Mouse (Mus musculus): ENCODE measurements around the gene Nps. TPM values are rescaled to one million over a fixed set of nuclear protein-coding genes. Genes with fewer than 3 reads are reported as not detected.

The Nps gene
- total and polyA plus RNA-seq, 2 experiments from 2014 or later = 2.2 TPM; not detected in 1

- Histone ChIP-seq H3K36me3 (ENCODE audit: insufficient read depth, low read length) (no peaks in the 10 kb centered on the region), H3K4me1 (ENCODE audit: insufficient read depth, low read length) (no peaks in the 10 kb centered on the region), H3K27me3 (ENCODE audit: insufficient read depth, low read length) (no peaks in the 10 kb centered on the region), H3K27ac (no peak overlapping the region), H3K9me3 (ENCODE audit: low read length) (no peaks in the 10 kb centered on the region), H3K9ac (replicated peaks; ENCODE audit: low read length) (no peak overlapping the region), H3K4me2 (ENCODE audit: low read depth, low read length) (no peak overlapping the region), H3K4me3 (ENCODE audit: low read length) (no peak overlapping the region)
- 44% methylated on average over 3 of the region's 3 CpGs for WGBS
- no peak for TF ChIP-seq CTCF (IDR thresholded peaks at IDR 0.05; ENCODE audit: low read depth)
- DNase-seq (ENCODE audit: low spot score) (peak; percentile 10), ATAC-seq (no peak)
These were observed 21.4 kb upstream of the Nps start for GRCm38 (mm10) chr7:135237152-135237551.

- Histone ChIP-seq H3K4me3 (ENCODE audit: low read length) (no peak overlapping the region), H3K9ac (replicated peaks; ENCODE audit: low read length) (no peak overlapping the region), H3K9me3 (ENCODE audit: low read length) (no peaks in the 10 kb centered on the region), H3K27me3 (ENCODE audit: insufficient read depth, low read length) (no peaks in the 10 kb centered on the region), H3K4me1 (ENCODE audit: insufficient read depth, low read length) (no peaks in the 10 kb centered on the region), H3K36me3 (ENCODE audit: insufficient read depth, low read length) (no peaks in the 10 kb centered on the region), H3K27ac (no peak overlapping the region), H3K4me2 (ENCODE audit: low read depth, low read length) (no peak overlapping the region)
- 85% methylated on average over 4 of the region's 4 CpGs for WGBS
- ATAC-seq (no peak), DNase-seq (ENCODE audit: low spot score) (no peak)
- no peak for TF ChIP-seq CTCF (IDR thresholded peaks at IDR 0.05; ENCODE audit: low read depth)
These were observed 19.1 kb upstream of the Nps start for GRCm38 (mm10) chr7:135239441-135239840.

GRCm38 (mm10) chr7:135240006-135240405 lies 18.5 kb upstream of the Nps start:
- TF ChIP-seq CTCF (IDR thresholded peaks at IDR 0.05; ENCODE audit: low read depth) = no peak
- H3K4me3 ChIP-seq (ENCODE audit: low read length) = no peak overlapping the region
- DNase-seq (ENCODE audit: low spot score) (no peak), ATAC-seq (no peak)
- H3K4me2 ChIP-seq (ENCODE audit: low read depth, low read length) = no peak overlapping the region
- H3K36me3 ChIP-seq (ENCODE audit: insufficient read depth, low read length) = no peaks in the 10 kb centered on the region
- H3K9me3 ChIP-seq (ENCODE audit: low read length) = no peaks in the 10 kb centered on the region
- H3K27me3 ChIP-seq (ENCODE audit: insufficient read depth, low read length) = no peaks in the 10 kb centered on the region
- H3K27ac ChIP-seq = no peak overlapping the region
- 85% methylated on average over 6 of the region's 6 CpGs for WGBS
- H3K4me1 ChIP-seq (ENCODE audit: insufficient read depth, low read length) = no peaks in the 10 kb centered on the region
- no peak overlapping the region for H3K9ac ChIP-seq (replicated peaks; ENCODE audit: low read length)

- no peaks in the 10 kb centered on the region for H3K9me3 ChIP-seq (ENCODE audit: low read length)
- H3K27ac ChIP-seq = no peak overlapping the region
- H3K4me1 ChIP-seq (ENCODE audit: insufficient read depth, low read length) = no peaks in the 10 kb centered on the region
- WGBS = 96% methylated on average over 2 of the region's 2 CpGs
- no peak overlapping the region for H3K4me3 ChIP-seq (ENCODE audit: low read length)
- H3K27me3 ChIP-seq (ENCODE audit: insufficient read depth, low read length) = no peaks in the 10 kb centered on the region
- ATAC-seq (no peak), DNase-seq (ENCODE audit: low spot score) (no peak)
- H3K9ac ChIP-seq (replicated peaks; ENCODE audit: low read length) = no peak overlapping the region
- H3K36me3 ChIP-seq (ENCODE audit: insufficient read depth, low read length) = no peaks in the 10 kb centered on the region
- no peak for TF ChIP-seq CTCF (IDR thresholded peaks at IDR 0.05; ENCODE audit: low read depth)
- H3K4me2 ChIP-seq (ENCODE audit: low read depth, low read length) = no peak overlapping the region
These were observed 17.9 kb upstream of the Nps start for GRCm38 (mm10) chr7:135240636-135241035.

GRCm38 (mm10) chr7:135244171-135244880 lies 14.2 kb upstream of the Nps start:
- no peak for TF ChIP-seq CTCF (IDR thresholded peaks at IDR 0.05; ENCODE audit: low read depth)
- Histone ChIP-seq H3K36me3 (ENCODE audit: insufficient read depth, low read length) (no peaks in the 10 kb centered on the region), H3K9me3 (ENCODE audit: low read length) (no peaks in the 10 kb centered on the region), H3K27me3 (ENCODE audit: insufficient read depth, low read length) (no peaks in the 10 kb centered on the region), H3K9ac (replicated peaks; ENCODE audit: low read length) (no peak overlapping the region), H3K4me2 (ENCODE audit: low read depth, low read length) (no peak overlapping the region), H3K27ac (no peak overlapping the region), H3K4me1 (ENCODE audit: insufficient read depth, low read length) (no peaks in the 10 kb centered on the region), H3K4me3 (ENCODE audit: low read length) (no peak overlapping the region)
- ATAC-seq (no peak), DNase-seq (ENCODE audit: low spot score) (peak; percentile 10)
- 36% methylated on average over 9 of the region's 9 CpGs for WGBS

- WGBS = 88% methylated on average over 5 of the region's 5 CpGs
- H3K27ac ChIP-seq = no peak overlapping the region
These were observed 12.1 kb upstream of the Nps start for GRCm38 (mm10) chr7:135246386-135246785.

GRCm38 (mm10) chr7:135253249-135253648 lies 5.3 kb upstream of the Nps start:
- H3K27ac ChIP-seq = no peak overlapping the region
- H3K9ac ChIP-seq (replicated peaks; ENCODE audit: low read length) = no peak overlapping the region
- no peak overlapping the region for H3K4me3 ChIP-seq (ENCODE audit: low read length)
- no peaks in the 10 kb centered on the region for H3K9me3 ChIP-seq (ENCODE audit: low read length)
- WGBS = 100% methylated on average over 2 of the region's 2 CpGs
- no peak for TF ChIP-seq CTCF (IDR thresholded peaks at IDR 0.05; ENCODE audit: low read depth)
- ATAC-seq (no peak), DNase-seq (ENCODE audit: low spot score) (no peak)
- no peaks in the 10 kb centered on the region for H3K27me3 ChIP-seq (ENCODE audit: insufficient read depth, low read length)
- H3K36me3 ChIP-seq (ENCODE audit: insufficient read depth, low read length) = no peaks in the 10 kb centered on the region
- H3K4me2 ChIP-seq (ENCODE audit: low read depth, low read length) = no peak overlapping the region
- no peaks in the 10 kb centered on the region for H3K4me1 ChIP-seq (ENCODE audit: insufficient read depth, low read length)

More at GRCm38 (mm10) chr7:135246386-135246785, 12.1 kb upstream of the Nps start:
- H3K4me2 ChIP-seq (ENCODE audit: low read depth, low read length) = no peak overlapping the region
- ATAC-seq = no peak
- H3K36me3 ChIP-seq (ENCODE audit: insufficient read depth, low read length) = no peaks in the 10 kb centered on the region
- H3K27me3 ChIP-seq (ENCODE audit: insufficient read depth, low read length) = no peaks in the 10 kb centered on the region
- no peak for DNase-seq (ENCODE audit: low spot score)
- no peak overlapping the region for H3K9ac ChIP-seq (replicated peaks; ENCODE audit: low read length)
- no peaks in the 10 kb centered on the region for H3K9me3 ChIP-seq (ENCODE audit: low read length)
- no peaks in the 10 kb centered on the region for H3K4me1 ChIP-seq (ENCODE audit: insufficient read depth, low read length)
- TF ChIP-seq CTCF (IDR thresholded peaks at IDR 0.05; ENCODE audit: low read depth) = no peak
- H3K4me3 ChIP-seq (ENCODE audit: low read length) = no peak overlapping the region

All from hindbrain, postnatal 0 days (tissue).